Mouse (Mus musculus): Measurements from ENCODE around the gene Kxd1.

Kxd1 gene

GRCm38 (mm10) chr8:70527512-70528181, at the start of gene Kxd1, which contains the start of gene Fkbp8:
TSS of gene Kxd1 (minus strand) at chr8:70527956.
TSS of gene Fkbp8 (plus strand) at chr8:70527724.
- DNase-seq: peak; percentile 99 to 100

GRCm38 (mm10) chr8:70577207-70577606, 49.5 kb upstream of the Kxd1 start:
- DNase-seq: no peak

GRCm38 (mm10) chr8:70574915-70575314, 47.2 kb upstream of the Kxd1 start:
- DNase-seq: peak; percentile 65 to 71

GRCm38 (mm10) chr8:70574302-70574701, 46.5 kb upstream of the Kxd1 start:
- no peak for DNase-seq

GRCm38 (mm10) chr8:70570990-70571389, 43.2 kb upstream of the Kxd1 start:
- peak in 1 of 2 experiments; percentile 45 for DNase-seq

- no peak for DNase-seq
Measured at GRCm38 (mm10) chr8:70570360-70570759, 42.6 kb upstream of the Kxd1 start.

GRCm38 (mm10) chr8:70565561-70565960, 37.8 kb upstream of the Kxd1 start:
- DNase-seq: peak in 1 of 2 experiments; percentile 34

GRCm38 (mm10) chr8:70564696-70565235, 37.0 kb upstream of the Kxd1 start:
- no peak for DNase-seq

- no peak for DNase-seq
Measured at GRCm38 (mm10) chr8:70563763-70564387, 36.1 kb upstream of the Kxd1 start.

- no peak for DNase-seq
Measured at GRCm38 (mm10) chr8:70562802-70563201, 35.0 kb upstream of the Kxd1 start.

- DNase-seq: no peak
Measured at GRCm38 (mm10) chr8:70561809-70562535, 34.2 kb upstream of the Kxd1 start.

GRCm38 (mm10) chr8:70561357-70561756, 33.6 kb upstream of the Kxd1 start:
- no peak for DNase-seq

- no peak for DNase-seq
Measured at GRCm38 (mm10) chr8:70560564-70560963, 32.8 kb upstream of the Kxd1 start.

- DNase-seq: peak; percentile 64 to 70
Measured at GRCm38 (mm10) chr8:70560096-70560495, 32.3 kb upstream of the Kxd1 start.

- DNase-seq: no peak
Measured at GRCm38 (mm10) chr8:70558983-70559382, 31.2 kb upstream of the Kxd1 start.

GRCm38 (mm10) chr8:70558334-70558733, 30.6 kb upstream of the Kxd1 start:
- DNase-seq: no peak

- no peak for DNase-seq
Measured at GRCm38 (mm10) chr8:70555079-70555747, 27.5 kb upstream of the Kxd1 start.

- DNase-seq: peak; percentile 80 to 81
Measured at GRCm38 (mm10) chr8:70553740-70554139, 26.0 kb upstream of the Kxd1 start.

GRCm38 (mm10) chr8:70552836-70553235, 25.1 kb upstream of the Kxd1 start:
- no peak for DNase-seq

GRCm38 (mm10) chr8:70551558-70552161, 23.9 kb upstream of the Kxd1 start:
- DNase-seq: peak in 1 of 2 experiments; percentile 49

GRCm38 (mm10) chr8:70549412-70550184, 21.8 kb upstream of the Kxd1 start:
- DNase-seq: no peak

GRCm38 (mm10) chr8:70547762-70548161, 20.0 kb upstream of the Kxd1 start:
- no peak for DNase-seq
